Mouse (Mus musculus): Measurements from ENCODE around the gene Rcn3.

GRCm38 (mm10) chr7:45056972-45057348 is 35.1 kb downstream of the Rcn3 start:
- TF ChIP-seq CTCF (IDR thresholded peaks at IDR 0.05; ENCODE audit: insufficient read depth, low read length) (no peak), POLR2A (IDR thresholded peaks at IDR 0.05; ENCODE audit: borderline replicate concordance, extremely low read depth, low read depth, low read length) (no peak)

Data from lung, adult 2 months (tissue).